Mouse (Mus musculus) erythroblast, embryonic 14.5 days (primary cell): ENCODE measurements around the gene Ankrd33.

ENCODE experiments used
- GATA1 ChIP-seq: IDR thresholded peaks from 2 replicates; pipeline ENCODE4 v1.6.1; 2012; ENCODE audit warnings: low read length, inconsistent platforms, mixed read lengths
- TAL1 ChIP-seq: IDR thresholded peaks from 3 replicates; pipeline ENCODE4 v1.6.1; 2012; ENCODE audit warnings: low read length, inconsistent platforms, mixed read lengths

DNA sequence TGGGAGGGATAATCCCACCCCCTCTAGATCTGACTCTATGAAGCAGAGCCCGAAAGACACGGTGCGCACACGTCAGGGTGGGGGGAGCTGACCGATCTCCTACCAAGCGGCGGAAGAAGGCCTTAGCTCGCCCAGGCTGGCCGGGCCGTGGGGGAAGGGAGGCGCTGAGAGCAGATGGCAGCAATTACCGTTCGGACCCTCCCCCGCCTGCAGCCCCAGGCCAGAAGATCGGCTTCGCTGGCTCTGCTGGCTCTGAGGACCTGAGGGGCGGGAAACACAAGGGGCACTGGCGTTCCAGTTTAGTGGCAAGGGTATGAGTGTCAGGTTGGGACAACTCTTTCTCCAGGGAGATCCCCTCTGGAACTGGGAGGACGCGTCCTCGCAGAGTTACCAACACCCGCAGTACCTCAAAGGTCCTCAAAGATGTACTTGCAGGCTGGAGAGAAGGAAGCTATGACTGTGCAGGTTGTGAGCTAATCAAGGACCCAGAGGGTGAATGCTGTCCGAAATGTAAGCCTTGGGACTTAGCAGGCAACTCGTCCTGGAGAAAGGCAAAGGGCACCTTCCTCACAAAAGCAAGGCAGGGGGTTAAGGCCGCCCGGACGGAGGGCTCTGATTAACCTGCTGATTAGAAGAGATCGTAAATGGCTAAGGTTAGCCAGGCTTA lies 17.4 kb upstream of the Ankrd33 start:
- TF ChIP-seq GATA1, result no peak
- TF ChIP-seq TAL1, result no peak
